Mouse (Mus musculus): ENCODE results near the gene Thsd4. TPM values are rescaled to one million over a fixed set of nuclear protein-coding genes. Genes with fewer than 3 reads are reported as not detected.

Thsd4 gene
- polyA plus RNA-seq, 1 experiment from 2014 or later = 30.5 TPM

- ATAC-seq (ENCODE audit: low FRiP score, low read depth) = no peak
- no peaks in the 10 kb centered on the region for H3K36me3 ChIP-seq
- no peaks in the 10 kb centered on the region for H3K9me3 ChIP-seq
- peaks cover 42% of the 10 kb centered on the region for H3K4me1 ChIP-seq
- H3K4me2 ChIP-seq (replicated peaks) = no peak overlapping the region
- 78% methylated on average over 9 of the region's 9 CpGs for WGBS
- no peak overlapping the region for H3K9ac ChIP-seq
- no peak overlapping the region for H3K4me3 ChIP-seq
- H3K27me3 ChIP-seq = peaks cover 2% of the 10 kb centered on the region; the same call in 1 of the 2 replicates
- H3K27ac ChIP-seq = no peak overlapping the region
Measured at GRCm38 (mm10) chr9:60115306-60115705, 406.5 kb downstream of the Thsd4 start.

GRCm38 (mm10) chr9:60110200-60110599, 411.6 kb downstream of the Thsd4 start:
- H3K4me1 ChIP-seq = peaks cover 4% of the 10 kb centered on the region
- H3K27ac ChIP-seq = no peak overlapping the region
- H3K9me3 ChIP-seq = no peaks in the 10 kb centered on the region
- H3K4me3 ChIP-seq = no peak overlapping the region
- WGBS = 69% methylated on average over 5 of the region's 5 CpGs
- peaks cover 5% of the 10 kb centered on the region; the same call in 1 of the 2 replicates for H3K27me3 ChIP-seq
- peaks cover 6% of the 10 kb centered on the region for H3K36me3 ChIP-seq
- ATAC-seq (ENCODE audit: low FRiP score, low read depth) = no peak
- H3K9ac ChIP-seq = no peak overlapping the region
- no peak overlapping the region for H3K4me2 ChIP-seq (replicated peaks)

- H3K4me2 ChIP-seq (replicated peaks) = no peak overlapping the region
- H3K36me3 ChIP-seq = peaks cover 6% of the 10 kb centered on the region
- no peaks in the 10 kb centered on the region for H3K9me3 ChIP-seq
- H3K4me1 ChIP-seq = peaks cover 23% of the 10 kb centered on the region
- H3K27me3 ChIP-seq = peaks cover 5% of the 10 kb centered on the region; the same call in 1 of the 2 replicates
- no peak overlapping the region for H3K4me3 ChIP-seq
- WGBS = 80% methylated on average over 6 of the region's 6 CpGs
- no peak overlapping the region for H3K27ac ChIP-seq
- no peak overlapping the region for H3K9ac ChIP-seq
- no peak for ATAC-seq (ENCODE audit: low FRiP score, low read depth)
Measured at GRCm38 (mm10) chr9:60106683-60107082, 415.2 kb downstream of the Thsd4 start.

GRCm38 (mm10) chr9:60106106-60106505, 415.7 kb downstream of the Thsd4 start:
- Histone ChIP-seq H3K9me3 (no peaks in the 10 kb centered on the region), H3K9ac (no peak overlapping the region), H3K4me3 (no peak overlapping the region), H3K4me1 (peaks cover 23% of the 10 kb centered on the region), H3K4me2 (replicated peaks) (no peak overlapping the region), H3K27ac (no peak overlapping the region), H3K36me3 (peaks cover 6% of the 10 kb centered on the region), H3K27me3 (0 out of 2 replicates have a peak, but pooled peaks cover 3% of the 10 kb centered on the region)
- WGBS = 57% methylated on average over 1 of the region's 1 CpGs
- ATAC-seq (ENCODE audit: low FRiP score, low read depth) = no peak

- Histone ChIP-seq H3K9me3 (no peaks in the 10 kb centered on the region), H3K4me1 (peaks cover 58% of the 10 kb centered on the region), H3K36me3 (no peaks in the 10 kb centered on the region; the same call in 1 of the 2 replicates), H3K27ac (no peak overlapping the region), H3K4me2 (replicated peaks) (no peak overlapping the region), H3K4me3 (no peak overlapping the region), H3K27me3 (peaks cover 8% of the 10 kb centered on the region), H3K9ac (no peak overlapping the region)
- 85% methylated on average over 1 of the region's 1 CpGs for WGBS
- ATAC-seq (ENCODE audit: low FRiP score, low read depth) = no peak
Measured at GRCm38 (mm10) chr9:60094211-60094610, 427.6 kb downstream of the Thsd4 start.

GRCm38 (mm10) chr9:60092428-60092827, 429.4 kb downstream of the Thsd4 start:
- no peak overlapping the region for H3K9ac ChIP-seq
- peaks cover 49% of the 10 kb centered on the region for H3K4me1 ChIP-seq
- no peaks in the 10 kb centered on the region for H3K9me3 ChIP-seq
- no peak overlapping the region for H3K27ac ChIP-seq
- no peak overlapping the region for H3K4me3 ChIP-seq
- peaks cover 8% of the 10 kb centered on the region for H3K27me3 ChIP-seq
- no peak for ATAC-seq (ENCODE audit: low FRiP score, low read depth)
- no peaks in the 10 kb centered on the region for H3K36me3 ChIP-seq
- 8% methylated on average over 5 of the region's 5 CpGs for WGBS
- peak overlapping the region; percentile 7; the same call in 1 of the 2 replicates for H3K4me2 ChIP-seq (replicated peaks)

- Histone ChIP-seq H3K4me3 (no peak overlapping the region), H3K4me1 (peaks cover 54% of the 10 kb centered on the region), H3K4me2 (replicated peaks) (no peak overlapping the region), H3K9ac (no peak overlapping the region), H3K36me3 (no peaks in the 10 kb centered on the region), H3K27me3 (peaks cover 4% of the 10 kb centered on the region), H3K27ac (no peak overlapping the region), H3K9me3 (no peaks in the 10 kb centered on the region)
- WGBS = 60% methylated on average over 4 of the region's 4 CpGs
- ATAC-seq (ENCODE audit: low FRiP score, low read depth) = no peak
Measured at GRCm38 (mm10) chr9:60089441-60089840, 432.4 kb downstream of the Thsd4 start.

GRCm38 (mm10) chr9:60088101-60088500, 433.7 kb downstream of the Thsd4 start:
- Histone ChIP-seq H3K27ac (no peak overlapping the region), H3K27me3 (no peaks in the 10 kb centered on the region), H3K4me1 (peaks cover 53% of the 10 kb centered on the region), H3K9me3 (no peaks in the 10 kb centered on the region), H3K4me2 (replicated peaks) (no peak overlapping the region), H3K36me3 (no peaks in the 10 kb centered on the region), H3K9ac (no peak overlapping the region), H3K4me3 (no peak overlapping the region)
- 68% methylated on average over 5 of the region's 5 CpGs for WGBS
- no peak for ATAC-seq (ENCODE audit: low FRiP score, low read depth)

- H3K4me2 ChIP-seq (replicated peaks) = no peak overlapping the region
- peaks cover 33% of the 10 kb centered on the region for H3K4me1 ChIP-seq
- ATAC-seq (ENCODE audit: low FRiP score, low read depth) = no peak
- H3K27me3 ChIP-seq = no peaks in the 10 kb centered on the region
- H3K4me3 ChIP-seq = no peak overlapping the region
- H3K9me3 ChIP-seq = no peaks in the 10 kb centered on the region
- no peak overlapping the region for H3K27ac ChIP-seq
- H3K9ac ChIP-seq = no peak overlapping the region
- H3K36me3 ChIP-seq = no peaks in the 10 kb centered on the region
- WGBS = 8% methylated on average over 5 of the region's 5 CpGs
Measured at GRCm38 (mm10) chr9:60082107-60082581, 439.7 kb downstream of the Thsd4 start.

GRCm38 (mm10) chr9:60077761-60078160, 444.1 kb downstream of the Thsd4 start:
- no peaks in the 10 kb centered on the region for H3K9me3 ChIP-seq
- no peaks in the 10 kb centered on the region for H3K36me3 ChIP-seq
- H3K4me1 ChIP-seq = peaks cover 12% of the 10 kb centered on the region
- 81% methylated on average over 1 of the region's 1 CpGs for WGBS
- ATAC-seq (ENCODE audit: low FRiP score, low read depth) = no peak
- H3K27me3 ChIP-seq = no peaks in the 10 kb centered on the region
- H3K4me3 ChIP-seq = no peak overlapping the region
- H3K27ac ChIP-seq = no peak overlapping the region
- H3K9ac ChIP-seq = no peak overlapping the region
- no peak overlapping the region for H3K4me2 ChIP-seq (replicated peaks)

- H3K36me3 ChIP-seq = no peaks in the 10 kb centered on the region
- WGBS = 63% methylated on average over 4 of the region's 4 CpGs
- no peaks in the 10 kb centered on the region for H3K9me3 ChIP-seq
- no peak overlapping the region for H3K4me2 ChIP-seq (replicated peaks)
- no peak overlapping the region for H3K4me3 ChIP-seq
- H3K9ac ChIP-seq = no peak overlapping the region
- H3K4me1 ChIP-seq = peaks cover 6% of the 10 kb centered on the region; the same call in 1 of the 2 replicates
- no peak overlapping the region for H3K27ac ChIP-seq
- no peak for ATAC-seq (ENCODE audit: low FRiP score, low read depth)
- no peaks in the 10 kb centered on the region for H3K27me3 ChIP-seq
Measured at GRCm38 (mm10) chr9:60076396-60076795, 445.4 kb downstream of the Thsd4 start.

GRCm38 (mm10) chr9:60071620-60072263, 450.1 kb downstream of the Thsd4 start:
- H3K4me3 ChIP-seq = no peak overlapping the region
- ATAC-seq (ENCODE audit: low FRiP score, low read depth) = no peak
- WGBS = 67% methylated on average over 5 of the region's 5 CpGs
- H3K27ac ChIP-seq = no peak overlapping the region
- H3K27me3 ChIP-seq = no peaks in the 10 kb centered on the region
- H3K9me3 ChIP-seq = no peaks in the 10 kb centered on the region
- no peaks in the 10 kb centered on the region for H3K36me3 ChIP-seq
- H3K4me1 ChIP-seq = peaks cover 9% of the 10 kb centered on the region; the same call in 1 of the 2 replicates
- H3K4me2 ChIP-seq (replicated peaks) = no peak overlapping the region
- no peak overlapping the region for H3K9ac ChIP-seq

- Histone ChIP-seq H3K27me3 (no peaks in the 10 kb centered on the region), H3K36me3 (no peaks in the 10 kb centered on the region), H3K4me2 (replicated peaks) (no peak overlapping the region), H3K9ac (no peak overlapping the region), H3K27ac (no peak overlapping the region), H3K4me3 (no peak overlapping the region), H3K9me3 (no peaks in the 10 kb centered on the region), H3K4me1 (peaks cover 21% of the 10 kb centered on the region)
- no peak for ATAC-seq (ENCODE audit: low FRiP score, low read depth)
- 90% methylated on average over 8 of the region's 8 CpGs for WGBS
Measured at GRCm38 (mm10) chr9:60067241-60067640, 454.6 kb downstream of the Thsd4 start.
